Mouse (Mus musculus) induced T-regulatory cell, adult 2 months (primary cell): Measurements from ENCODE around the gene Map1s.
A peak's percentile ranks its signal among the peaks of the same experiment; 100 is the strongest.

Source experiments
- DNase-seq: peaks from one replicate; pipeline ENCODE4 v3.0.0-alpha.2; 2012; ENCODE audit warnings: low read depth

The Map1s gene

GRCm38 (mm10) chr8:70905831-70906736 lies at the start of gene Map1s:
TSS of gene Map1s (plus strand) at chr8:70905932.
- DNase-seq = peak; percentile 91

- DNase-seq = no peak
These were observed 49.7 kb upstream of the Map1s start for GRCm38 (mm10) chr8:70856028-70856427.

- peak; percentile 61 for DNase-seq
These were observed 49.1 kb upstream of the Map1s start for GRCm38 (mm10) chr8:70856541-70857197.

GRCm38 (mm10) chr8:70857516-70857915 lies 48.2 kb upstream of the Map1s start:
- peak; percentile 55 for DNase-seq

GRCm38 (mm10) chr8:70862824-70863641 lies 42.7 kb upstream of the Map1s start, which contains the start of gene Kcnn1:
TSS of gene Kcnn1 (minus strand) at chr8:70863258.
- DNase-seq = peak; percentile 61

- DNase-seq = peak; percentile 77
These were observed 41.6 kb upstream of the Map1s start for GRCm38 (mm10) chr8:70863956-70864711.

- DNase-seq = peak; percentile 63
These were observed 41.0 kb upstream of the Map1s start for GRCm38 (mm10) chr8:70864712-70865221.

- peak; percentile 100 for DNase-seq
These were observed 40.3 kb upstream of the Map1s start for GRCm38 (mm10) chr8:70865350-70866000.

GRCm38 (mm10) chr8:70866001-70866520 lies 39.7 kb upstream of the Map1s start:
- DNase-seq = no peak

- DNase-seq = no peak
These were observed 39.2 kb upstream of the Map1s start for GRCm38 (mm10) chr8:70866566-70866965.

- DNase-seq = peak; percentile 84
These were observed 37.1 kb upstream of the Map1s start for GRCm38 (mm10) chr8:70868559-70869198.

GRCm38 (mm10) chr8:70869199-70869571 lies 36.5 kb upstream of the Map1s start:
- no peak for DNase-seq

- peak; percentile 84 for DNase-seq
These were observed 36.1 kb upstream of the Map1s start for GRCm38 (mm10) chr8:70869601-70870041.

- no peak for DNase-seq
These were observed 34.4 kb upstream of the Map1s start for GRCm38 (mm10) chr8:70871195-70871807.

- DNase-seq = no peak
These were observed 32.9 kb upstream of the Map1s start for GRCm38 (mm10) chr8:70872643-70873363.

- peak; percentile 98 for DNase-seq
These were observed 32.3 kb upstream of the Map1s start, which contains the start of gene Ccdc124 for GRCm38 (mm10) chr8:70873364-70873985. TSS of gene Ccdc124 (minus strand) at chr8:70873935.

GRCm38 (mm10) chr8:70874441-70874840 lies 31.3 kb upstream of the Map1s start:
- DNase-seq = no peak

- no peak for DNase-seq
These were observed 29.4 kb upstream of the Map1s start for GRCm38 (mm10) chr8:70876382-70876781.
